Mouse (Mus musculus): ENCODE data around the gene Shc1. TPM values are rescaled to one million over a fixed set of nuclear protein-coding genes. Genes with fewer than 3 reads are reported as not detected.
"Not testable (repeated sequence)": the region's sequence is repeated elsewhere in the genome, so short reads cannot be mapped to it uniquely, and the experiment has no call there.

Shc1 gene
- polyA plus RNA-seq, 1 experiment: 63.5 TPM

GRCm38 (mm10) chr3:89424416-89425140 is 6.3 kb downstream of the Shc1 start:
- H3K36me3 ChIP-seq (ENCODE audit: control insufficient read depth, insufficient read depth, low read length): peaks cover 33% of the 10 kb centered on the region
- no peak for TF ChIP-seq CTCF (IDR thresholded peaks at IDR 0.05; ENCODE audit: extremely low read depth, insufficient read length, insufficient replicate concordance, low read depth, low read length)
- no peak for TF ChIP-seq POLR2A (IDR thresholded peaks at IDR 0.05; ENCODE audit: low read depth, low read length)
- 0 out of 2 replicates have a peak overlapping the region, but pooled peaks have one; percentile 17 for H3K27ac ChIP-seq (ENCODE audit: insufficient read depth, low read depth, low read length)
- 69% methylated on average over 5 of the region's 5 CpGs for WGBS
- no peak overlapping the region for H3K4me3 ChIP-seq (ENCODE audit: low read depth, low read length)
- H3K4me1 ChIP-seq (ENCODE audit: control insufficient read depth, insufficient read depth, insufficient read length, low read length): peaks cover 7% of the 10 kb centered on the region
- H3K27me3 ChIP-seq (ENCODE audit: control insufficient read depth, insufficient read depth, low read length): no peaks in the 10 kb centered on the region

GRCm38 (mm10) chr3:89425141-89425525 is 6.9 kb downstream of the Shc1 start:
- Histone ChIP-seq H3K4me3 (ENCODE audit: low read depth, low read length) (no peak overlapping the region), H3K36me3 (ENCODE audit: control insufficient read depth, insufficient read depth, low read length) (peaks cover 33% of the 10 kb centered on the region), H3K27me3 (ENCODE audit: control insufficient read depth, insufficient read depth, low read length) (no peaks in the 10 kb centered on the region), H3K4me1 (ENCODE audit: control insufficient read depth, insufficient read depth, insufficient read length, low read length) (peaks cover 7% of the 10 kb centered on the region), H3K27ac (ENCODE audit: insufficient read depth, low read depth, low read length) (no peak overlapping the region)
- TF ChIP-seq CTCF (IDR thresholded peaks at IDR 0.05; ENCODE audit: extremely low read depth, insufficient read length, insufficient replicate concordance, low read depth, low read length) (no peak), POLR2A (IDR thresholded peaks at IDR 0.05; ENCODE audit: low read depth, low read length) (no peak)
- 69% methylated on average over 5 of the region's 5 CpGs for WGBS

GRCm38 (mm10) chr3:89425876-89426275 is 7.6 kb downstream of the Shc1 start:
- peaks cover 33% of the 10 kb centered on the region for H3K36me3 ChIP-seq (ENCODE audit: control insufficient read depth, insufficient read depth, low read length)
- no peaks in the 10 kb centered on the region for H3K27me3 ChIP-seq (ENCODE audit: control insufficient read depth, insufficient read depth, low read length)
- TF ChIP-seq CTCF (IDR thresholded peaks at IDR 0.05; ENCODE audit: extremely low read depth, insufficient read length, insufficient replicate concordance, low read depth, low read length) (no peak), POLR2A (IDR thresholded peaks at IDR 0.05; ENCODE audit: low read depth, low read length) (no peak)
- no peak overlapping the region for H3K4me3 ChIP-seq (ENCODE audit: low read depth, low read length)
- H3K4me1 ChIP-seq (ENCODE audit: control insufficient read depth, insufficient read depth, insufficient read length, low read length): peaks cover 6% of the 10 kb centered on the region
- WGBS: 95% methylated on average over 4 of the region's 4 CpGs
- no peak overlapping the region for H3K27ac ChIP-seq (ENCODE audit: insufficient read depth, low read depth, low read length)

GRCm38 (mm10) chr3:89429021-89429420 is 10.8 kb downstream of the Shc1 start:
- H3K4me1 ChIP-seq (ENCODE audit: control insufficient read depth, insufficient read depth, insufficient read length, low read length); H3K27ac ChIP-seq (ENCODE audit: insufficient read depth, low read depth, low read length); H3K4me3 ChIP-seq (ENCODE audit: low read depth, low read length); H3K27me3 ChIP-seq (ENCODE audit: control insufficient read depth, insufficient read depth, low read length): not testable (repeated sequence)
- peaks cover 43% of the 10 kb centered on the region for H3K36me3 ChIP-seq (ENCODE audit: control insufficient read depth, insufficient read depth, low read length)
- 96% methylated on average over 7 of the region's 7 CpGs for WGBS

- 2% methylated on average over 68 of the region's 68 CpGs for WGBS
- Histone ChIP-seq H3K27ac (ENCODE audit: insufficient read depth, low read depth, low read length) (peak within 1 kb of the TSS; percentile 19; the same call in 1 of the 2 replicates), H3K36me3 (ENCODE audit: control insufficient read depth, insufficient read depth, low read length) (peaks cover 36% of the 10 kb centered on the region), H3K27me3 (ENCODE audit: control insufficient read depth, insufficient read depth, low read length) (no peaks in the 10 kb centered on the region), H3K4me3 (ENCODE audit: low read depth, low read length) (peak within 1 kb of the TSS; percentile 84), H3K4me1 (ENCODE audit: control insufficient read depth, insufficient read depth, insufficient read length, low read length) (peaks cover 2% of the 10 kb centered on the region)
- peak; percentile 54 for TF ChIP-seq POLR2A (IDR thresholded peaks at IDR 0.05; ENCODE audit: low read depth, low read length)
- no peak for TF ChIP-seq CTCF (IDR thresholded peaks at IDR 0.05; ENCODE audit: extremely low read depth, insufficient read length, insufficient replicate concordance, low read depth, low read length)
These were observed 12.2 kb downstream of the Shc1 start, which contains the start of gene Pygo2 for GRCm38 (mm10) chr3:89430171-89431159. TSS of gene Pygo2 (plus strand) at chr3:89430214.

GRCm38 (mm10) chr3:89432606-89433005 is 14.4 kb downstream of the Shc1 start:
- no peaks in the 10 kb centered on the region for H3K27me3 ChIP-seq (ENCODE audit: control insufficient read depth, insufficient read depth, low read length)
- TF ChIP-seq CTCF (IDR thresholded peaks at IDR 0.05; ENCODE audit: extremely low read depth, insufficient read length, insufficient replicate concordance, low read depth, low read length) (no peak), POLR2A (IDR thresholded peaks at IDR 0.05; ENCODE audit: low read depth, low read length) (no peak)
- peaks cover 11% of the 10 kb centered on the region for H3K4me1 ChIP-seq (ENCODE audit: control insufficient read depth, insufficient read depth, insufficient read length, low read length)
- peaks cover 22% of the 10 kb centered on the region for H3K36me3 ChIP-seq (ENCODE audit: control insufficient read depth, insufficient read depth, low read length)
- H3K27ac ChIP-seq (ENCODE audit: insufficient read depth, low read depth, low read length): no peak overlapping the region
- H3K4me3 ChIP-seq (ENCODE audit: low read depth, low read length): no peak overlapping the region
- WGBS: 99% methylated on average over 8 of the region's 8 CpGs

- no peak overlapping the region for H3K4me3 ChIP-seq (ENCODE audit: low read depth, low read length)
- TF ChIP-seq CTCF (IDR thresholded peaks at IDR 0.05; ENCODE audit: extremely low read depth, insufficient read length, insufficient replicate concordance, low read depth, low read length) (no peak), POLR2A (IDR thresholded peaks at IDR 0.05; ENCODE audit: low read depth, low read length) (no peak)
- no peaks in the 10 kb centered on the region for H3K27me3 ChIP-seq (ENCODE audit: control insufficient read depth, insufficient read depth, low read length)
- WGBS: 73% methylated on average over 11 of the region's 11 CpGs
- no peak overlapping the region for H3K27ac ChIP-seq (ENCODE audit: insufficient read depth, low read depth, low read length)
- H3K36me3 ChIP-seq (ENCODE audit: control insufficient read depth, insufficient read depth, low read length): peaks cover 25% of the 10 kb centered on the region
- peaks cover 11% of the 10 kb centered on the region for H3K4me1 ChIP-seq (ENCODE audit: control insufficient read depth, insufficient read depth, insufficient read length, low read length)
These were observed 16.3 kb downstream of the Shc1 start for GRCm38 (mm10) chr3:89434532-89434931.

All from small intestine, adult 2 months (tissue).